Mouse (Mus musculus): ENCODE results near the gene Cdh4. TPM values are rescaled to one million over a fixed set of nuclear protein-coding genes. Genes with fewer than 3 reads are reported as not detected.

The Cdh4 gene
- polyA plus RNA-seq, 1 experiment from 2014 or later, result 15.0 TPM

DNA sequence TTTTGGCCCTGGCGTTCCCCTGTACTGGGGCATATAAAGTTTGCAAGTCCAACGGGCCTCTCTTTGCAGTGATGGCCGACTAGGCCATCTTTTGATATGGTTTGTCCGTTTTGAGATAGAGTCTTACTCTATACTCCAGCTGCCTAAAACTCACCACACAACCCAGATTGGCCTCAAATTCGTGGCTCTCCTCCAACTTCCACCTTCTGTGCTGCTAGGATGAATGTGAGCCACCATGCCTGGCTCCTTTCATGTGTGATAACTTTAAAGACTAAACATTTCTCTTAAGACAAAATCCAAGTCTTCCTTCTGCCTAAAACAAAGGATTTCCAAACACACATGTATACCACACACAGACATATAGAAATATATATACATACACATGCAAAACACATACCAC is 246.7 kb downstream of the Cdh4 start:
- ATAC-seq (ENCODE audit: insufficient number of reproducible peaks, insufficient read depth, low FRiP score, low TSS enrichment), result no peak
- Histone ChIP-seq H3K27me3 (peaks cover 3% of the 10 kb centered on the region; the same call in 1 of the 2 replicates), H3K4me2 (replicated peaks) (no peak overlapping the region), H3K9me3 (no peaks in the 10 kb centered on the region), H3K36me3 (no peaks in the 10 kb centered on the region), H3K9ac (no peak overlapping the region), H3K4me1 (no peaks in the 10 kb centered on the region), H3K4me3 (no peak overlapping the region), H3K27ac (no peak overlapping the region)
- 85% methylated on average over 5 of the region's 5 CpGs for WGBS

DNA sequence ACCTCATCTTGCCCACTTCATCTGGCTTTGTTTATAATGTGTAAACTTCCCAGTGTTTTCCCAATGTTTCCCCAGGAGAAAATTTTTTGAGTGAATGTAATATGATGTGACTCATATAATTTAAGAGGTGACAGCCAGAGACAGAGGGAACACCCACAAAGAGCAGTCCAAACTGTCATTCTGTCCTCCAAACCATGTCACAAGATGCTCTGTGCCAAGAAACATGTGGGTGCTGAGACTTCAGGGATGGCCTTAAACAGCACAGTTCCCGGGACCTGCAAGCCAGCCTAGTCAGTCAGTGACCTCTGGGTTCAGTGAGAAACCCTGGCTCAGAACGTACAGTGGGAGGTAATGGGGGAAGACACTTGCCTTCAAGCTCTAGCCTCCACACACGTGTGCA is 247.5 kb downstream of the Cdh4 start:
- Histone ChIP-seq H3K27me3 (peaks cover 3% of the 10 kb centered on the region; the same call in 1 of the 2 replicates), H3K9me3 (no peaks in the 10 kb centered on the region), H3K36me3 (no peaks in the 10 kb centered on the region), H3K27ac (no peak overlapping the region), H3K4me2 (replicated peaks) (no peak overlapping the region), H3K4me3 (no peak overlapping the region), H3K4me1 (no peaks in the 10 kb centered on the region), H3K9ac (no peak overlapping the region)
- 69% methylated on average over 3 of the region's 3 CpGs for WGBS
- no peak for ATAC-seq (ENCODE audit: insufficient number of reproducible peaks, insufficient read depth, low FRiP score, low TSS enrichment)

DNA sequence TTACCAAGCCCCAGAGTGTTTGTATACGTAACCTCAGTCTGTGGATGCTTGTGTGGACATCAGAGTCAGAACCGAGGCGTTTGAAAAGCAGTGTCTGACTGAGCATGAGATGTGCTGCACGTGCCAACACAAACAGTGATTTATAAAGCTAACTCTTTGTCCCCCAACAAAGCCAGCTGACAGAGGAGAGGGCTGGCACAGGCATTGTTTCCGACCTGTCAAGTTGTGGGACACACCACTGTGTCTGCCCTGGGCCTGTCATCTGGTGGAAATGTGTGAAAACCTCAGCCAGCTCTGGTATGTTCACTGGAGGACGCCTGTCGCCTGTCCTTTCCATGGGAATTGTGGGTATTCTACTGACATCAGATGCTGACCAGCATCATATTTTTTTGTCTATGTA is 248.3 kb downstream of the Cdh4 start:
- no peak overlapping the region for H3K9ac ChIP-seq
- H3K4me1 ChIP-seq, result no peaks in the 10 kb centered on the region
- H3K27ac ChIP-seq, result no peak overlapping the region
- WGBS, result 62% methylated on average over 7 of the region's 7 CpGs
- ATAC-seq (ENCODE audit: insufficient number of reproducible peaks, insufficient read depth, low FRiP score, low TSS enrichment), result no peak
- no peaks in the 10 kb centered on the region for H3K9me3 ChIP-seq
- no peak overlapping the region for H3K4me3 ChIP-seq
- no peak overlapping the region for H3K4me2 ChIP-seq (replicated peaks)
- no peaks in the 10 kb centered on the region for H3K36me3 ChIP-seq
- peaks cover under 1% of the 10 kb centered on the region; the same call in 1 of the 2 replicates for H3K27me3 ChIP-seq

DNA sequence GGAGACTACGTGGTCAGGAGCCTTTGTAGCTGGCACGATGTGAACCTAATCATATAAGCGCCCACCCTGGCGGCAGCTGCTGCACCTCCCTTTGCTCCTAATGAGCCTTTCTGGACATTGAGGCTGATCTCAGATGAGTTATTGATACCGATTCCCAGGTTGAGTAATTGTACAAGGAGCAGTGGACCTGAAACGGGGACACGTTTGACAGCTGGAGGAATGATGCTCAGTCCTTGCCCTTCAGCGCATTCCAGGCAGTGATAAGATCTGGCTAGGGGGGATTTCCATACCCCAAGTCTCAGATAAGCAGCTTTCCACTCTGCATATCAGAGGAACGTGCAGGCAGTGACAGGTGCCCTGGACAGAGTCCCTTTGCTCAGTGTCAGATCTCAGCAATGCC is 252.7 kb downstream of the Cdh4 start:
- ATAC-seq (ENCODE audit: insufficient number of reproducible peaks, insufficient read depth, low FRiP score, low TSS enrichment), result no peak
- 75% methylated on average over 9 of the region's 9 CpGs for WGBS

DNA sequence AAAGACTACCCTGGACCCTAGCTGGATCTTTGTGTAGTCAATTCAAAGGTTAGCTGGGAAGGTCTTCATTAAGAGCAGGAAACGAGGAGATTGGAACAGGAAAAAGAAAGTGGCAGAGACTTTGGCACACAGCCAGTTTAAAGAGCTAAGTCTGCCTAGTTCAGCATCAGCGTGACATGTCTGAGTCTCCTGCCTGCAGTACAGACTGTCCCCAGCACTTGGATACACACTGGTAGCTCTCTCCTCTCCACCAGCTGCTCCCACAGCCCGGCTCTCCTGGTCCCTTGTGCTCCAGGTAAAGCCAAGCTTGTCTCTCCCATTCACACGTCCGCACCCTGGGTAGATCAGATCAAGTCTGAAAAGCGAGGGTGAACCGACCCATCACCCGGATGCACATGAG is 255.4 kb downstream of the Cdh4 start:
- Histone ChIP-seq H3K4me2 (replicated peaks) (no peak overlapping the region), H3K9ac (no peak overlapping the region), H3K27me3 (no peaks in the 10 kb centered on the region), H3K4me3 (no peak overlapping the region), H3K27ac (no peak overlapping the region), H3K36me3 (no peaks in the 10 kb centered on the region), H3K4me1 (peaks cover 11% of the 10 kb centered on the region), H3K9me3 (no peaks in the 10 kb centered on the region)
- ATAC-seq (ENCODE audit: insufficient number of reproducible peaks, insufficient read depth, low FRiP score, low TSS enrichment), result no peak
- 83% methylated on average over 8 of the region's 8 CpGs for WGBS

More for the DNA sequence above, 252.7 kb downstream of the Cdh4 start:
- H3K36me3 ChIP-seq, result no peaks in the 10 kb centered on the region
- no peak overlapping the region for H3K4me3 ChIP-seq
- H3K9me3 ChIP-seq, result no peaks in the 10 kb centered on the region
- H3K27ac ChIP-seq, result no peak overlapping the region
- no peak overlapping the region for H3K9ac ChIP-seq
- H3K4me1 ChIP-seq, result peaks cover 11% of the 10 kb centered on the region
- H3K27me3 ChIP-seq, result no peaks in the 10 kb centered on the region
- H3K4me2 ChIP-seq (replicated peaks), result no peak overlapping the region

DNA sequence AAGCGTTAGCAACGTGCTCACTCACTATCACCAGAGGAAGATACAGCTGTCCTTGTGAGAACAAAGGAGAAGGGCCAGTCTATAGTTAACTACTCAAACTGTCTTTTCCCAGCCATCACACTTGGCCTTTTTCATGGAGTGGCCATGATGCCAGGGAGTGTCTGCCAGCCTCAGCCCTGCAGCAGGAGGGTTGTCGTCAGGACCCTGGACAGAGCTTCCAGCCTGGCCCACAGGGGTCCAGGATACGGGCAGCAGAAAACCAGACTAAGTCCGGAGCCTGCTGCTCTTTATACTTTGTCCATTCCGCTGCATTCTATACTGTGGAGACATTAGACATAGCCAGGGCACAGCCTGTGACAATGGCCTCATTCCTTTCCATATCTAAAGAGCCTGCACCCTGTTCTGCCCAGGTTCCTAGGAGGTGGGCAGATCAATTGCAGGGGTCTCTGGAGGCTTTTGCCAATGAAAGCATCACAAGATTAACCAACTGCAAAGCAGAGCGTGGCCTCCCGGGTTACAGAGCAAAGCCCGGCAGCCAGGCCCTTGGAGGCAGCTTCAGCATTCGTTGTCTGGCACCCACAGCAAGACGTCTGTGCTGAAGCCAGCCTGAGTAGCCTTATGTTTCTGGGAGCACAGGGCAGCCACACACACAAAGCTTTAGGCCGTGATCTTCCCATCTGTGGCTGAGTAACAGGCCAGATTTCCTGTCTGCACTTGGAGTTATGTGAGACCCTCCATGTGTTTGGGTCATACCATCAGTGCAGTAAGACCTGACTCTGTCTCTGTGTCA is 256.2 kb downstream of the Cdh4 start:
- peaks cover 11% of the 10 kb centered on the region for H3K4me1 ChIP-seq
- H3K27me3 ChIP-seq, result no peaks in the 10 kb centered on the region
- WGBS, result 47% methylated on average over 12 of the region's 12 CpGs
- H3K4me2 ChIP-seq (replicated peaks), result no peak overlapping the region
- ATAC-seq (ENCODE audit: insufficient number of reproducible peaks, insufficient read depth, low FRiP score, low TSS enrichment), result no peak
- H3K4me3 ChIP-seq, result no peak overlapping the region
- no peak overlapping the region for H3K27ac ChIP-seq
- H3K9me3 ChIP-seq, result no peaks in the 10 kb centered on the region
- H3K36me3 ChIP-seq, result no peaks in the 10 kb centered on the region
- H3K9ac ChIP-seq, result no peak overlapping the region

DNA sequence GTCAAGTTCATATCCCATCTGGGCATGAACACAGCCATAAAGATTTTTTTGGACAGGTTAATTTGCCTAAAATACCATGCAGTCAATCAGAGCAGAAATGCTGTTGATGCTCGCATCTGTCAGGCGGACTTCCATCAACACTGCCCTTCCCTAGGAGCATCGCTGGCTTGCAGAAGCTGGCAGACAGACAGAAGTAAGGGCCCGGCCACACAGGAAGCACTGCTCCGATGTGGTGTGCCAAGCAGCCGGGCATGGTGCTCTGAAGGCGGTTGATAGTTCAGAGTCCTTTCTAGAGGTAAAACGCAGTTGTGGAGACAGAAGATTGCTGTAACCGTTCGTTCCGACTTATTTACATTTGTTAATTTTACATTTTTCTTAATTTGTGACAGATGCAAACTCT is 262.8 kb downstream of the Cdh4 start:
- WGBS, result 81% methylated on average over 11 of the region's 11 CpGs
- Histone ChIP-seq H3K4me3 (no peak overlapping the region), H3K4me2 (replicated peaks) (no peak overlapping the region), H3K9me3 (no peaks in the 10 kb centered on the region), H3K36me3 (no peaks in the 10 kb centered on the region), H3K27ac (no peak overlapping the region), H3K4me1 (no peaks in the 10 kb centered on the region), H3K9ac (no peak overlapping the region), H3K27me3 (0 out of 2 replicates have a peak, but pooled peaks cover 4% of the 10 kb centered on the region)
- no peak for ATAC-seq (ENCODE audit: insufficient number of reproducible peaks, insufficient read depth, low FRiP score, low TSS enrichment)

DNA sequence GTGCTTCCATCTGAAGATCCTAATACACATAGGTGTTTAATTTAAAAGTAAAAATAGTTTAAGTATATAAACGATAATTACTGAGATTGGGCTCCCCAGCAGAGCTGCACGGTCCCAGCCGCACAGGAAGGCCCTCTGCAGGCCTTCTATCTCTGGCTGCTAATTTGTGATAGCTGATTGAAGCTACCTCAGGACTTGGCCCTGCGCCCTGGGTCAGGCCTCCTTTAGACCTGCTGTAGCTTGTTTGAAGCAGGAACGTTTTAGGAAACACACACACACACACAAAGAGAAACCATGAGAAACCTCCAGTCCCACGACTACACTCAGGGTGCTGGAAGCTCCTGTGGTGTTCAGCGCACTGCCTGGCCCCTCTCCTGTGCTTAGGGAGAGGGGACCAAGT is 263.2 kb downstream of the Cdh4 start:
- no peak for ATAC-seq (ENCODE audit: insufficient number of reproducible peaks, insufficient read depth, low FRiP score, low TSS enrichment)
- 78% methylated on average over 7 of the region's 7 CpGs for WGBS
- Histone ChIP-seq H3K27ac (no peak overlapping the region), H3K4me3 (no peak overlapping the region), H3K4me1 (no peaks in the 10 kb centered on the region), H3K9ac (no peak overlapping the region), H3K27me3 (0 out of 2 replicates have a peak, but pooled peaks cover 4% of the 10 kb centered on the region), H3K9me3 (no peaks in the 10 kb centered on the region), H3K4me2 (replicated peaks) (no peak overlapping the region), H3K36me3 (no peaks in the 10 kb centered on the region)

DNA sequence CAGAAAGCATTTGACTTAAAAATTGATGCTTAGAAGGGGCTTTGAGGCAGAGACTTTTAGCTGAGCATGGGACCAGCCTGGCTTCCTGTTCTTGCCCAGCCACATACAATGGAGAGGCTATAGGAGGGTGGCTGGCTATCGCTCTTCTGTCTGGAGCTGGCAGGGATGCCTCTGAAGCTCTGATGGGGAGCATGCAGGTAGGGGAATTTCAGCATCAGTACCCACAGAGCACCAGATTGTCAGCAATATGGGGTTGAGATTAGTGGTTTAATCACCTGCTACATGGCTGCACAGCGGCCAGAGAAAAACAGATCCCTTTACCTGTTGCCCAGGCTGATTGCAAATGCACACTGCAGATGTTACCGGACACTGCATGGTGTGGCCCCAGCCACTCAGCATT is 264.4 kb downstream of the Cdh4 start:
- ATAC-seq (ENCODE audit: insufficient number of reproducible peaks, insufficient read depth, low FRiP score, low TSS enrichment), result no peak
- Histone ChIP-seq H3K4me1 (no peaks in the 10 kb centered on the region), H3K36me3 (no peaks in the 10 kb centered on the region), H3K27me3 (peaks cover 10% of the 10 kb centered on the region; the same call in 1 of the 2 replicates), H3K27ac (no peak overlapping the region), H3K4me3 (no peak overlapping the region), H3K4me2 (replicated peaks) (no peak overlapping the region), H3K9me3 (no peaks in the 10 kb centered on the region), H3K9ac (no peak overlapping the region)
- 95% methylated on average over 3 of the region's 3 CpGs for WGBS

DNA sequence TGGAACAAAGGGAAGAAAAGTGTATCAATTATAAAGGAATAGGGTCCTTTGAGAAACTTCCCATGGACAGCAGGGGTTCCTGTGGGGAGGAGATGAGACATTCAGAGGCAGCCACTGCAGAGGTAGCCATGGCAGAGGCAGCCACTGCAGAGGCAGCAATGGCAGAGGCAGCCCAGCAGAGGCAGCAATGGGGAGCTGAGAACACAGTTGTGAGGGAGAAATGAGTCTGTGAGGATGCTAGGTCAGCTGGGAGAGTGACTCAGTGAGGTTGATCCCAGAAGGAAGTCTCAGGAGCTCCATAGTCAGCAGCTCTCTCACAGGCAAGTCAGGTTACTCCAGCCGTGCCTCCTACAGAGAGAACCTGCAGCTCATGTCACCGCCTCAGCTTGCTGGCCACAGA is 266.9 kb downstream of the Cdh4 start:
- Histone ChIP-seq H3K9ac (no peak overlapping the region), H3K4me2 (replicated peaks) (no peak overlapping the region), H3K9me3 (no peaks in the 10 kb centered on the region), H3K27ac (no peak overlapping the region), H3K36me3 (no peaks in the 10 kb centered on the region), H3K27me3 (peaks cover 10% of the 10 kb centered on the region; the same call in 1 of the 2 replicates), H3K4me1 (peaks cover 13% of the 10 kb centered on the region), H3K4me3 (no peak overlapping the region)
- ATAC-seq (ENCODE audit: insufficient number of reproducible peaks, insufficient read depth, low FRiP score, low TSS enrichment), result no peak
- WGBS, result 94% methylated on average over 2 of the region's 2 CpGs

DNA sequence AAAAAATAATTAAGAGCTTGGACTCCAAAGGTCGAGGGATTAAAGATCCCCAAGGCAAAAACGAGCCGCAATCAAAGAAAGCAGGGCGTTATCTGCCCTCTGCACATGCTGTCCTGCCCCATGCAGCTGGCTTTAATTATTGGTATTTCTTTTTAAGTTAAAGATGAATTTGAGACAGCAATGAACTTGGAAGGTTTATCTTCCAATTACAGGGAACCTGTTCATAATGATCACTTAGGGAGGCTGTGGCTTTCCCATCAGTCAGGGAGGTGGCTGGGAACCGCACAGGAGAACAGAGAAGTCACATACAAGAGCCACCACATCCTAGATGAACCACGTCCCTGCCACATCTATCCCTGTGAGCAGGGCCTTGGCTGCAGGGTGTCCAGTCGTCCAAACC is 270.5 kb downstream of the Cdh4 start:
- Histone ChIP-seq H3K4me2 (replicated peaks) (no peak overlapping the region), H3K27me3 (peaks cover 10% of the 10 kb centered on the region; the same call in 1 of the 2 replicates), H3K36me3 (no peaks in the 10 kb centered on the region), H3K4me1 (peaks cover 13% of the 10 kb centered on the region), H3K27ac (no peak overlapping the region), H3K9ac (no peak overlapping the region), H3K4me3 (no peak overlapping the region), H3K9me3 (no peaks in the 10 kb centered on the region)
- 37% methylated on average over 7 of the region's 7 CpGs for WGBS
- ATAC-seq (ENCODE audit: insufficient number of reproducible peaks, insufficient read depth, low FRiP score, low TSS enrichment), result no peak

DNA sequence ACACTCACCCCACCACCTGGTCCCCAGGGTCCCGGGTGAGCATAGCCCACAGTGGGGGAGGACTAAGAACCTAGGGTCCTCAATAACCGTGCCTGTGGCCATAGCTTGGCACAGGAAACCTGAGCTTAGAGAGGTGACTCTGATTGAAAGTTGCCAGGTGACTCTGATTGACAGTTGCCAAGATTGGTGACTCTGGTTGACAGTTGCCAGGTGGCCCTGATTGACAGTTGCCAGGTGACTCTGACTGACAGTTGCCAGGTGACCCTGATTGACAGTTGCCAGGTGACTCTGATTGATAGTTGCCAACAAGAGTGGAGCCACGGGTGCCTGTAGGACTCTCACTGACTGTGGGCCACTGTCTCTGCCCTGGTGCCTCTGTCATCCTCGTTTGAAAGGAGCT is 271.1 kb downstream of the Cdh4 start:
- H3K4me1 ChIP-seq, result peaks cover 13% of the 10 kb centered on the region

More for the DNA sequence above, 271.1 kb downstream of the Cdh4 start:
- H3K27ac ChIP-seq, result no peak overlapping the region
- no peak overlapping the region for H3K4me2 ChIP-seq (replicated peaks)
- H3K36me3 ChIP-seq, result no peaks in the 10 kb centered on the region
- no peaks in the 10 kb centered on the region for H3K9me3 ChIP-seq
- H3K9ac ChIP-seq, result no peak overlapping the region
- 64% methylated on average over 4 of the region's 4 CpGs for WGBS
- ATAC-seq (ENCODE audit: insufficient number of reproducible peaks, insufficient read depth, low FRiP score, low TSS enrichment), result no peak
- peaks cover 10% of the 10 kb centered on the region; the same call in 1 of the 2 replicates for H3K27me3 ChIP-seq
- H3K4me3 ChIP-seq, result no peak overlapping the region

Data from embryonic facial prominence, embryonic 12.5 days (tissue).